Mouse (Mus musculus) heart, embryonic 12.5 days (tissue): Measurements from ENCODE around the gene Zfp346. TPM values are rescaled to one million over a fixed set of nuclear protein-coding genes. Genes with fewer than 3 reads are reported as not detected.
A peak's percentile ranks its signal among the peaks of the same experiment; 100 is the strongest.
"Not testable (repeated sequence)": the region's sequence is repeated elsewhere in the genome, so short reads cannot be mapped to it uniquely, and the experiment has no call there.

Experiments used
- ATAC-seq: fragments of 200-750 bp; cut with Nextera tagmentation; 2 replicates; pipeline ENCODE4 v1.8.0; 2017; ENCODE audit warnings: moderate TSS enrichment, moderate library complexity; ENCODE audit not compliant: insufficient number of reproducible peaks, low FRiP score
- H3K27ac ChIP-seq: fragments of 300-500 bp; sonication (generic); 2 replicates; pipeline ENCODE4 v1.5.1; 2016; ENCODE audit warnings: mild to moderate bottlenecking, moderate library complexity; ENCODE audit not compliant: poor library complexity, severe bottlenecking
- H3K27me3 ChIP-seq: fragments of 300-500 bp; sonication (generic); replicated peaks from 2 replicates; pipeline ENCODE4 v1.6.1; 2016; ENCODE audit warnings: mild to moderate bottlenecking, moderate library complexity
- H3K36me3 ChIP-seq: fragments of 300-500 bp; sonication (generic); 2 replicates; pipeline ENCODE4 v1.6.1; 2016; ENCODE audit warnings: mild to moderate bottlenecking, moderate library complexity
- H3K4me1 ChIP-seq: fragments of 300-500 bp; sonication (generic); replicated peaks from 2 replicates; pipeline ENCODE4 v1.6.1; 2016; ENCODE audit warnings: mild to moderate bottlenecking
- H3K4me2 ChIP-seq: fragments of 300-500 bp; sonication (generic); 2 replicates; pipeline ENCODE4 v1.6.1; 2016; ENCODE audit warnings: mild to moderate bottlenecking, moderate library complexity
- H3K4me3 ChIP-seq: fragments of 300-500 bp; sonication (generic); 2 replicates; pipeline ENCODE4 v1.5.1; 2016; ENCODE audit warnings: mild to moderate bottlenecking
- H3K9ac ChIP-seq: fragments of 300-500 bp; sonication (generic); 2 replicates; pipeline ENCODE4 v1.6.1; 2016; ENCODE audit warnings: mild to moderate bottlenecking, moderate library complexity
- H3K9me3 ChIP-seq: fragments of 300-500 bp; sonication (generic); replicated peaks from 2 replicates; pipeline ENCODE4 v1.6.1; 2016; ENCODE audit warnings: mild to moderate bottlenecking, moderate library complexity
- WGBS: fragments of 180-500 bp; shearing (Covaris S2); methylation state at CpG from one replicate; pipeline ENCODE4 v1.1.7; 2016; 5-methylcytosine and 5-hydroxymethylcytosine counted together
- polyA plus RNA-seq: library from polyadenylated mRNA; unstranded; fragments of >200 nt; fragmentation: Nextera tagmentation; extraction: Ambion mirVana; gene quantifications from 2 replicates; pipeline ENCODE4 v1.2.1, GENCODE M21; 2016

Gene Zfp346
- 18.6 and 20.5 TPM in 2 replicates for polyA plus RNA-seq

- no peaks in the 10 kb centered on the region for H3K9me3 ChIP-seq
- no peaks in the 10 kb centered on the region for H3K27me3 ChIP-seq
- peak within 1 kb of the TSS; percentile 85 for H3K27ac ChIP-seq
- H3K4me3 ChIP-seq = peak within 1 kb of the TSS; percentile 91
- H3K9ac ChIP-seq = peak within 1 kb of the TSS; percentile 89
- H3K4me1 ChIP-seq = peaks cover 24% of the 10 kb centered on the region
- H3K36me3 ChIP-seq = peaks cover 21% of the 10 kb centered on the region
- peak within 1 kb of the TSS; percentile 75 for H3K4me2 ChIP-seq
- under 1% methylated on average over 64 of the region's 66 CpGs for WGBS
- peak; percentile 96 for ATAC-seq
Measured at GRCm38 (mm10) chr13:55105045-55105952, at the start of gene Zfp346. Zfp346 (plus strand) TSS chr13:55105311.

- no peak for ATAC-seq
- H3K4me1 ChIP-seq = no peaks in the 10 kb centered on the region
- H3K27me3 ChIP-seq = no peaks in the 10 kb centered on the region
- H3K9me3 ChIP-seq = no peaks in the 10 kb centered on the region
- H3K36me3 ChIP-seq = peaks cover 9% of the 10 kb centered on the region
- 90% methylated on average over 2 of the region's 2 CpGs for WGBS
- no peak overlapping the region for H3K27ac ChIP-seq
- no peak overlapping the region for H3K4me3 ChIP-seq
- no peak overlapping the region for H3K4me2 ChIP-seq
- H3K9ac ChIP-seq = no peak overlapping the region
Measured at GRCm38 (mm10) chr13:55058042-55058441, 47.1 kb upstream of the Zfp346 start.

- 47% methylated on average over 2 of the region's 2 CpGs for WGBS
- Histone ChIP-seq H3K4me1 (no peaks in the 10 kb centered on the region), H3K4me3 (no peak overlapping the region), H3K27ac (no peak overlapping the region), H3K9me3 (no peaks in the 10 kb centered on the region), H3K27me3 (no peaks in the 10 kb centered on the region), H3K36me3 (peaks cover under 1% of the 10 kb centered on the region; the same call in 1 of the 2 replicates), H3K9ac (no peak overlapping the region), H3K4me2 (no peak overlapping the region)
- ATAC-seq = no peak
Measured at GRCm38 (mm10) chr13:55063276-55063675, 41.8 kb upstream of the Zfp346 start.

- ATAC-seq = no peak
- H3K4me1 ChIP-seq = no peaks in the 10 kb centered on the region
- no peak overlapping the region for H3K9ac ChIP-seq
- H3K27ac ChIP-seq = no peak overlapping the region
- H3K4me2 ChIP-seq = no peak overlapping the region
- H3K27me3 ChIP-seq = no peaks in the 10 kb centered on the region
- WGBS = 65% methylated on average over 7 of the region's 7 CpGs
- no peak overlapping the region for H3K4me3 ChIP-seq
- no peaks in the 10 kb centered on the region for H3K36me3 ChIP-seq
- H3K9me3 ChIP-seq = no peaks in the 10 kb centered on the region
Measured at GRCm38 (mm10) chr13:55069719-55070118, 35.4 kb upstream of the Zfp346 start.

- H3K9me3 ChIP-seq = no peaks in the 10 kb centered on the region
- no peak overlapping the region for H3K9ac ChIP-seq
- no peak overlapping the region for H3K4me2 ChIP-seq
- no peak overlapping the region for H3K27ac ChIP-seq
- H3K27me3 ChIP-seq = no peaks in the 10 kb centered on the region
- H3K36me3 ChIP-seq = peaks cover 8% of the 10 kb centered on the region
- no peaks in the 10 kb centered on the region for H3K4me1 ChIP-seq
- 4% methylated on average over 3 of the region's 3 CpGs for WGBS
- no peak overlapping the region for H3K4me3 ChIP-seq
- ATAC-seq = no peak
Measured at GRCm38 (mm10) chr13:55071322-55071721, 33.8 kb upstream of the Zfp346 start.

- Histone ChIP-seq H3K9ac (no peak overlapping the region), H3K4me3 (no peak overlapping the region), H3K27me3 (no peaks in the 10 kb centered on the region), H3K27ac (no peak overlapping the region), H3K36me3 (peaks cover 8% of the 10 kb centered on the region), H3K4me2 (no peak overlapping the region), H3K9me3 (no peaks in the 10 kb centered on the region), H3K4me1 (no peaks in the 10 kb centered on the region)
- WGBS = 59% methylated on average over 5 of the region's 5 CpGs
- ATAC-seq = no peak
Measured at GRCm38 (mm10) chr13:55075597-55075996, 29.5 kb upstream of the Zfp346 start.

- 75% methylated on average over 4 of the region's 4 CpGs for WGBS
- Histone ChIP-seq H3K36me3 (peaks cover 19% of the 10 kb centered on the region), H3K9me3 (no peaks in the 10 kb centered on the region), H3K4me3 (no peak overlapping the region), H3K9ac (no peak overlapping the region), H3K27me3 (no peaks in the 10 kb centered on the region), H3K27ac (no peak overlapping the region), H3K4me2 (no peak overlapping the region), H3K4me1 (no peaks in the 10 kb centered on the region)
- ATAC-seq = no peak
Measured at GRCm38 (mm10) chr13:55092588-55092987, 12.5 kb upstream of the Zfp346 start.

GRCm38 (mm10) chr13:55097841-55098240 is 7.3 kb upstream of the Zfp346 start:
- 88% methylated on average over 3 of the region's 3 CpGs for WGBS
- not testable (repeated sequence) for H3K4me2 ChIP-seq, H3K4me1 ChIP-seq, H3K9me3 ChIP-seq, H3K9ac ChIP-seq, ATAC-seq, H3K36me3 ChIP-seq, H3K4me3 ChIP-seq, H3K27ac ChIP-seq, H3K27me3 ChIP-seq

GRCm38 (mm10) chr13:55099066-55099725 is 5.9 kb upstream of the Zfp346 start:
- no peaks in the 10 kb centered on the region for H3K27me3 ChIP-seq
- peak overlapping the region; percentile 97 for H3K9ac ChIP-seq
- peaks cover 6% of the 10 kb centered on the region for H3K4me1 ChIP-seq
- H3K4me3 ChIP-seq = peak overlapping the region; percentile 89
- WGBS = 30% methylated on average over 20 of the region's 20 CpGs
- peak overlapping the region; percentile 74 for H3K4me2 ChIP-seq
- H3K36me3 ChIP-seq = no peaks in the 10 kb centered on the region
- ATAC-seq = no peak
- H3K9me3 ChIP-seq = no peaks in the 10 kb centered on the region
- peak overlapping the region; percentile 94; the same call in 1 of the 2 replicates for H3K27ac ChIP-seq

GRCm38 (mm10) chr13:55099726-55100478 is 5.2 kb upstream of the Zfp346 start, which contains the start of gene Uimc1:
Uimc1 (minus strand) TSS chr13:55100300.
- H3K27ac ChIP-seq = peak within 1 kb of the TSS; percentile 94
- H3K9ac ChIP-seq = peak within 1 kb of the TSS; percentile 97
- no peaks in the 10 kb centered on the region for H3K36me3 ChIP-seq
- H3K27me3 ChIP-seq = no peaks in the 10 kb centered on the region
- H3K9me3 ChIP-seq = no peaks in the 10 kb centered on the region
- ATAC-seq = peak; percentile 93
- under 1% methylated on average over 78 of the region's 81 CpGs for WGBS
- peak within 1 kb of the TSS; percentile 74 for H3K4me2 ChIP-seq
- H3K4me3 ChIP-seq = peak within 1 kb of the TSS; percentile 89
- peaks cover 6% of the 10 kb centered on the region for H3K4me1 ChIP-seq

- Histone ChIP-seq H3K4me1 (peaks cover 13% of the 10 kb centered on the region), H3K27me3 (no peaks in the 10 kb centered on the region), H3K27ac (no peak overlapping the region), H3K4me2 (no peak overlapping the region), H3K36me3 (no peaks in the 10 kb centered on the region), H3K4me3 (no peak overlapping the region), H3K9me3 (no peaks in the 10 kb centered on the region), H3K9ac (no peak overlapping the region)
- WGBS = 83% methylated on average over 11 of the region's 11 CpGs
- no peak for ATAC-seq
Measured at GRCm38 (mm10) chr13:55101627-55102026, 3.5 kb upstream of the Zfp346 start.
